Mouse (Mus musculus) hematopoietic stem cell, adult 5-6 weeks (primary cell): Measurements from ENCODE around the gene Dlg2. TPM values are rescaled to one million over a fixed set of nuclear protein-coding genes. Genes with fewer than 3 reads are reported as not detected.

Experiments used
- ATAC-seq, 2 experiments: fragments of 125-278 bp in 1 of 2; replicated peaks in 1 of 2; 2 replicates each; pipeline ENCODE4 v1.8.0; 2016 to 2017; ENCODE audit warnings: inconsistent platforms in 2 of 2, mild to moderate bottlenecking in 2 of 2, moderate number of reproducible peaks in 2 of 2, low read depth in 1 of 2, moderate TSS enrichment in 1 of 2; ENCODE audit not compliant: low FRiP score in 2 of 2, poor library complexity in 2 of 2, severe bottlenecking in 2 of 2, insufficient read depth in 1 of 2, low TSS enrichment in 1 of 2
- total RNA-seq: library from RNA; stranded (forward); fragments of 172-1452, 232-1000 nt; gene quantifications from 2 replicates; pipeline ENCODE4 v1.2.3, GENCODE M21; 2017

Gene Dlg2
- total RNA-seq, 1 experiment from 2014 or later = 3.8 TPM

- ATAC-seq = no peak
Observed at GRCm38 (mm10) chr7:90977241-90977640, 500.8 kb downstream of the Dlg2 start.

- ATAC-seq = no peak
Observed at GRCm38 (mm10) chr7:90982069-90982468, 505.6 kb downstream of the Dlg2 start.

- no peak for ATAC-seq
Observed at GRCm38 (mm10) chr7:91010655-91011054, 534.2 kb downstream of the Dlg2 start.

- no peak for ATAC-seq
Observed at GRCm38 (mm10) chr7:91044998-91045741, 568.7 kb downstream of the Dlg2 start.

- no peak for ATAC-seq
Observed at GRCm38 (mm10) chr7:91045742-91046098, 569.2 kb downstream of the Dlg2 start.

GRCm38 (mm10) chr7:91063297-91064040, 587.0 kb downstream of the Dlg2 start:
- no peak for ATAC-seq

GRCm38 (mm10) chr7:91071751-91072707, 595.6 kb downstream of the Dlg2 start:
- no peak for ATAC-seq

- no peak for ATAC-seq
Observed at GRCm38 (mm10) chr7:91086071-91086470, 609.6 kb downstream of the Dlg2 start.

- no peak for ATAC-seq
Observed at GRCm38 (mm10) chr7:91089211-91089930, 612.9 kb downstream of the Dlg2 start.

- ATAC-seq = peak in 1 of 2 experiments; percentile 8; a peak in 1 of 4 replicates
Observed at GRCm38 (mm10) chr7:91090317-91090829, 613.9 kb downstream of the Dlg2 start.

GRCm38 (mm10) chr7:91090830-91091683, 614.6 kb downstream of the Dlg2 start:
- peak; percentile 13 to 29; a peak in 1 of 4 replicates for ATAC-seq

- no peak for ATAC-seq
Observed at GRCm38 (mm10) chr7:91096467-91096866, 620.0 kb downstream of the Dlg2 start.

GRCm38 (mm10) chr7:91098521-91098920, 622.0 kb downstream of the Dlg2 start:
- ATAC-seq = no peak

- ATAC-seq = no peak
Observed at GRCm38 (mm10) chr7:91109575-91109974, 633.1 kb downstream of the Dlg2 start.

GRCm38 (mm10) chr7:91132128-91132527, 655.7 kb downstream of the Dlg2 start:
- ATAC-seq = no peak

GRCm38 (mm10) chr7:91154096-91154495, 677.6 kb downstream of the Dlg2 start:
- ATAC-seq = no peak
